Mouse (Mus musculus) activated CD4-positive, CD25-positive, alpha-beta regulatory T cell, adult 4 months (primary cell): Measurements from ENCODE around the gene Smarcd1. TPM values are rescaled to one million over a fixed set of nuclear protein-coding genes. Genes with fewer than 3 reads are reported as not detected.
"Not testable (repeated sequence)": the region's sequence is repeated elsewhere in the genome, so short reads cannot be mapped to it uniquely, and the experiment has no call there.

Source experiments
- ATAC-seq: one replicate; pipeline ENCODE4 v1.8.0; 2017
- polyA plus RNA-seq, 2 experiments: library from polyadenylated mRNA; unstranded; fragments of 100-300 nt; shearing (Covaris generic); gene quantifications; one replicate each; pipeline ENCODE4 v1.2.1; 2017

Smarcd1 gene
- polyA plus RNA-seq, 2 experiments from 2014 or later: 8.6 to 10.8 TPM

GRCm38 (mm10) chr15:99715982-99716746, 14.2 kb downstream of the Smarcd1 start:
- no peak for ATAC-seq

- ATAC-seq: no peak
Observed at GRCm38 (mm10) chr15:99716814-99717213, 14.9 kb downstream of the Smarcd1 start.

GRCm38 (mm10) chr15:99717386-99718334, 15.7 kb downstream of the Smarcd1 start, which contains the start of gene Gpd1:
Gene Gpd1, plus strand, starts transcription at chr15:99717515.
- ATAC-seq: no peak

DNA sequence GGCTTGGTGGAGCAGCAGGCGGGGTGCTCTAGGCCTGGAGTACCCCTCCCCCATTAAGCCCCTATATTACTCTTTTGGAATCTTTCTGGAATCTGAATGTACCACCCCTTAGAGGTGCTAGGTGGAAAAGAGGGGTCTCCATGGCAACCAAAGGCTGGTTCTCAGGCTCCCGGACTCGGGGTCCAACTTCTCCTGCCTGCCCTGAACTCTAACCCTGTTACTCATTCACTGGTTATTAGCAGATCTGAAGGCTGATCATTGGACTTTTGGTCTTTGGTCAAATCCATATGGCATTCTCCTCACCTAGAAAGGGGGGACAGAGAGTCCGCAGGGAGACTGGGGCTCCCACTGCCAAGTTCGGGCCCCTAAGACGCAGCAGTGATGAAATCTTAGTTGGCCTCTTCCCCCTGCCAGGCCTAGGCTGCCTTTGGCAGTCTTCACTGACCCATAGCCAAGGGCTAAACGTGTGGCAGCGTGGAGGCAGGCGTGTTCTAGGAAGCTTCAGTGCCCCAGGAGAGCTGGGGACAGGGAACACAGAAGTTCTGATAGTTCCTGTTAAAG, 16.6 kb downstream of the Smarcd1 start:
- ATAC-seq: no peak

DNA sequence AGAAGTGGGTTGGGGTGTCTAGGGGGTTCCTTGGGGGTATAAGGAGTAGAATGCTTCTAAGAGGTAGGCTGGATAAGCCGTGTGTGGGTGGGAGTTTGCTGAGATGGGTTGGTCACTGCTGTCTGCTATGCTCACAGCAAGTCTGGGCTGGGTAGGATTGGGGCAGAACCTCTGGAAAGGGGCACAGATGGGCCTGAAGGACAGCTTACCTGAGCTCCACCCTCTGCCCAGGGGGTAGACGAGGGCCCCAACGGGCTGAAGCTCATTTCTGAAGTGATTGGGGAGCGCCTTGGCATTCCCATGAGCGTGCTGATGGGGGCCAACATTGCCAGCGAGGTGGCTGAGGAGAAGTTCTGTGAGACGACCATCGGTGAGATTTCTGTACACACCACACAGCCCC, 17.9 kb downstream of the Smarcd1 start:
- ATAC-seq: no peak

DNA sequence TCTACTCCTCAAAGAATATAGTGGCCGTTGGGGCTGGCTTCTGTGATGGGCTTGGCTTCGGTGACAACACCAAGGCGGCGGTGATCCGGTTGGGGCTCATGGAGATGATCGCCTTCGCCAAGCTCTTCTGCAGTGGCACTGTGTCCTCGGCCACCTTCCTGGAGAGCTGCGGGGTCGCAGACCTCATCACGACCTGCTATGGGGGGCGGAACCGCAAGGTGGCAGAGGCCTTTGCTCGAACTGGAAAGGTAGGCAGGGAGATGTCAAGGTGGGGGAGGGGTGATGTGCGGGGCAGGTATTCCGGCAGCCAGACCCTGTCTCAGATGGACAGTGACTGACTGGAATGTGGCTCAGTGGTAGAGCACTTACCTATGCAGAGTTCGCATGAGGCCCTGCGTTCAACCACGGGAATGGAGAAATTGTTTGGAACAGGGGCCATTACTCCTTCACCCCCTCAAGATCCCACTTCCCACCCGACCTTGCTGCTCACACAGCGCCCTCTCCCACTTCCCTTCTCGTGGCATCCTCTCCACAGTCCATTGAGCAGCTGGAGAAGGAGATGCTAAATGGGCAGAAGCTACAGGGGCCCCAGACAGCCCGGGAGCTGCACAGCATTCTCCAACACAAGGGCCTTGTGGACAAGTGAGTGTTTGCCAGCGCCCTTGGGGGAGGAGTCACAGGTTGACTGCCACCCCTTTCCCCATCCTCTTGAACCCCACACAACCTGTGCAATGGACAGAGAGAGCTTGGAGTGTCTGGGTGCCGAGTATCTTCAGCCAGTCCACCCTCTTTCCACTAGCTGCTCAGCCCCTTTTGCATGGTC, 20.2 kb downstream of the Smarcd1 start:
- no peak for ATAC-seq

DNA sequence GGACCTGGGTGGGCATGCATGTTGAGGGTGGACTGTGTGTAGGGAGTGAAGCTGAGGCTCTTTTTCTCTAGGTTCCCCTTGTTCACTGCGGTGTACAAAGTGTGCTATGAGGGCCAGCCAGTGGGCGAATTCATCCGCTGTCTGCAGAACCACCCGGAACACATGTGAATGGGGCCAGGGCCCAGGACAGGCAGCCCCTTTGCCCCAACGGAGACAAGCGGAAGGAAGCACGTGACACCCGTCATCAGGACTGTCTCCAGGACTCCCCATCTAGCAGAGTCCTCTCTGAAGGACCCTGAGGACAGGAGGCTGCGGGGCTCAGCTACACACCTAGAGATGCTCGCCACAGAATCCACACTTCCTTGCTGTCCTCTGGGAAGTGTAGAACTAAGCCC, 21.2 kb downstream of the Smarcd1 start:
- no peak for ATAC-seq

DNA sequence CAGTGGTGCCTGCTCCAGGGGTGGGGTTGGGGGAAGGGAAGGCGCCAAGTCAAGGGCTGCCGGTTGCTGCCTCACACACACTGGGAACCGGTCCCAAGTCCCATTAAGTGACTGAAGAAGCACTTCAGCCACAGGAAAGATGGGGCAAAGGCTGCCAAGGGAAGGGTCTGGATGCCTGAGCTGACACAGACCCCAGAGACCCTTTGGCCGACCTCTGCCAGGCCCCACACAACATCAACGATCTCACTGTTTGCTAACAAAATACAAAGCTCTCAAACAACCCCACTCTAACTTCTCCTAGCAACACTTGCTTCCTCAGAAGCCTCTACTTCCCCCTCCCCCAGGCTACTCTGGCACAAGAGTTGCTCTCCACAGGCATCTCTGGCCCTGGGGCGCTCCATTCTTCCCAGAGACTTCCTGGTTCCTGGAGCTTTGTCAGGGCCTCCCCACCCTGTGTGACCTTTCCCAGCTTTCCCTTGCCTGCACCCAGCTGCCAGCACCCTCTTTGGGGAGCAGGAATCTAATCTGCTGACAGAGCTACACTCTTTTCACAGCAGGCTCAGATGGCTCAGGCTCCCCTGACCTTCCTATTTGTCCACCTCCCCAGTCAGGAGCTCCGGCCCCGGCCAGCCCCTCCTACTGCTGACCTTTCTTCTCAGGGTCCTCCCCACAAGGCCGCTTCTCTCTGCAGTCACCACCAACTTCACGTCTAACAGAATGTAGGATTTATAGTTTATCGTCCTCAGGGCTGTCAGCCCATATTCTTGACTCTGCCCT, 21.8 kb downstream of the Smarcd1 start:
- no peak for ATAC-seq

- no peak for ATAC-seq
Observed at GRCm38 (mm10) chr15:99724292-99725021, 22.5 kb downstream of the Smarcd1 start.

DNA sequence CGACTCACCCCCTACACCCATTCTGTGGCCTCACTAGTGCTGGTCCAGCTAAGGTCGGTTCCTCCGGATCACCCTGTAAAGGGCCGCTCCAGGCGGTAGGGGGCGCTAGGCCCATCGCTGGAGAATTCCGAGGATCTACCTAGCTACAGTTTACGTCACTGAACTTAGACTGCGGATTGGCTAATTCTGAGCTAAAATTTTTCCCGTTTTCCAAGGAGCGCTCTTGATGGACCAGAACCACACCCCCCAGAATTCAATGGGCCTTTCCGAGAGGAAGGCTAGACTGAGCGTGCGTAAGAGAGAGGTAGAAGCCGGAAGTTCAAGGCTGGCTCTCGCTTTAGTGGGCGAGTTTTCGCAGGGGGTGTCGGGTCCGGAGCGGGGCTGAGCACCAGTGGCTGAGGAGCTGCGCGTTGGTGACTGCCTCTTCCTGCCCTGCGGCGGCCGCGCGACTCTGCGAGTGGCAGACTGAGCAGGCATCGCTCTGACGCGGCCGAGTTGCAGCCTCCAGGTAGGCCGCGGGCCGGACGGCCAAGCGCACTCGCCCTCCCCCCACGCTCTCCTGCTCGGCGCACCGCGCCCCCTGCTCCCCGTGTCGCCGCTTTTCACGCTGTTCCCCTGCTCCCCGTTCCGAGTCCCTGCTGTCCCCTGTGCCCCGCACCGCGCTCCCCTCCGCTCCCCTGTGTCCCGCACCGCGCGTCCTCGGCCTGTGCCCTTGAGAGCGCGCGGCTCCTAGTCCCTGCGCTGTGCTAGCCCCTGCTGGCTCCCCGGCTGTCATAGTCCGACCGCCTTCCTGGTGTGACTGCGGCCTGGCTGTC, 23.6 kb downstream of the Smarcd1 start, which contains the start of gene Cox14:
Gene Cox14, plus strand, starts transcription at position 278 of the 815 bp plus-strand sequence.
- peak; percentile 89 for ATAC-seq

- no peak for ATAC-seq
Observed at GRCm38 (mm10) chr15:99726549-99726948, 24.6 kb downstream of the Smarcd1 start.

- ATAC-seq: not testable (repeated sequence)
Observed at GRCm38 (mm10) chr15:99727039-99727438, 25.1 kb downstream of the Smarcd1 start.

DNA sequence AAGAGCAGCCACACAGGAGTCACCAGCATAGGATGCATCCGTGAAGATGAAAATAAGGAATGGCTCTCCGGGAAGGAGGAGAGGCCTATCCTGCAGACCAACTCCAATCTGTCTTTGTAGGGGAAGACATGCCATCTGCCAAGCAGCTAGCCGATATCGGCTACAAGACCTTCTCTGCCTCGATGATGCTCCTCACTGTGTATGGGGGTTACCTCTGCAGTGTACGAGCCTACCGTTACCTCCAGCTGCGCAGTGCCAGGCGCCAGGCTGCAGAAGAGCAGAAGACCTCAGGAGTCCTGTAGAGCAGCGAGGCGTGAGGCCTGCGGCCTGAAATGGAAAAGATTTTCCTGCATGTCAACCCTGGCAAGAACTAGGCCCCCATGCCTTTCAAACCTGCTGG, 25.6 kb downstream of the Smarcd1 start:
- no peak for ATAC-seq

DNA sequence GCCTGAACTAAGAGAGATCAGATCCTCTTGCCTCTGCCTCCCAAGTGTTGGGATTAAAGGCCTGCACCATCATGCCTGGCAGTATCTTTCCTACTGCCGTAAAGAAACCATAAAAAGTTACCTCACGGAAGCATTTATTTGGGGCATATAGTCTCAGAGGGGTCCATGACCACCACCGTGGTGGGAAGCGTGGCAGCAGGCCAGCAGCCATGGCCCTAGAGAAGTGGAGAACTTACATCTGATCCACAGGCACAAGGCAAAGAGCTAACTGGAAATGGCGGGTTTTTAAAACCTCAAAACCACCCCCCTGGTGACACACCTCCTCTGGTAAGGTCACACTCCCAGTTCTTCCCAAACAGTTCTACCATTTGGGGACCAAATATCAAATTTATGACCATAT, 26.3 kb downstream of the Smarcd1 start:
- no peak for ATAC-seq

- no peak for ATAC-seq
Observed at GRCm38 (mm10) chr15:99729056-99729783, 27.3 kb downstream of the Smarcd1 start.

- ATAC-seq: no peak
Observed at GRCm38 (mm10) chr15:99731167-99731566, 29.2 kb downstream of the Smarcd1 start.

- no peak for ATAC-seq
Observed at GRCm38 (mm10) chr15:99731678-99732077, 29.7 kb downstream of the Smarcd1 start.

DNA sequence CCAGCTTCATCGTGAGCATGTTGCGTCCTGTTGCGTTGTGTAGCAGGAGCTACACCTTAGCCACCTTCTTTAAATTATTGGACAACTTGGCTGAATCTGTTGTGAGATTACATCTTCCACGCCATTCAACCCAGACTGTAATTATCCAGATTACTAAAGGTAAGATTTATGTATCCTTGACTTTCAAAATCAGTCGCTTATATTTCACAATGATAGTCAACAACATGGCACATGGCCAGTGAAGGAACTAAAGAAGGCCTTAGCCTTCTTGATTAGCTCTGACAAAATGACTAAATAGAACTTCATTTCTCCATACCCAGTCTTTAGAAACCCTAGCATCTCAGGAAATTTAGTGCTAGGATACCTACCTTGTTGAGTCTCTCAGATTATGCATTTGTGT, 31.3 kb downstream of the Smarcd1 start:
- no peak for ATAC-seq

DNA sequence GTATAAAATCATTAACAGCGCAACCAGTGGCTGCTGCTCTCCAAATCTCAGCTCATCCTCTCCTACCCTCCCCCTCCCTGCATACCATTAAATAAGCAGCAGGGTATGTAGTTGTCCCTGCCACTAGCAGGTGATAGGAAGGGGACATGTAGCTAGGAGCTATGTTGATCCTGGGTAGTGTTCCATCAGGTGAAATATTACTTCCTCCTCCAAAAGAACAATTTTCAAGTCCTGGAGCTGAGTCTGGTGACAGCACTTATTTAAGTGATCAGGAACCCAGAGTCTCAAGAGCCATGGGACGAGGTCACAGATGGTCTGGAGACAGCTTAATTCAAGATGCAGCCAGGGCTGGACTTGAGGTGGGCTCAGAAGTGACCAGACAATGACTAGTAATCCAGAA, 33.7 kb downstream of the Smarcd1 start:
- no peak for ATAC-seq
